Mouse (Mus musculus) cerebellum, adult 11 months (tissue): ENCODE measurements around the gene Paxip1.

Experiments used
- DNase-seq: peaks from one replicate; pipeline ENCODE4 v3.0.0; 2022

Paxip1 gene

GRCm38 (mm10) chr5:27791303-27792172 is at the start of gene Paxip1:
TSS of gene Paxip1 (minus strand) at chr5:27791691.
- peak; percentile 97 for DNase-seq

- DNase-seq: no peak
Measured at GRCm38 (mm10) chr5:27838061-27838460, 46.6 kb upstream of the Paxip1 start.

GRCm38 (mm10) chr5:27835096-27835495 is 43.6 kb upstream of the Paxip1 start:
- no peak for DNase-seq

GRCm38 (mm10) chr5:27827971-27828370 is 36.5 kb upstream of the Paxip1 start:
- DNase-seq: no peak

- DNase-seq: no peak
Measured at GRCm38 (mm10) chr5:27821161-27821560, 29.7 kb upstream of the Paxip1 start.

- DNase-seq: no peak
Measured at GRCm38 (mm10) chr5:27818840-27819672, 27.6 kb upstream of the Paxip1 start.

- DNase-seq: no peak
Measured at GRCm38 (mm10) chr5:27814282-27814681, 22.8 kb upstream of the Paxip1 start.

- peak; percentile 60 for DNase-seq
Measured at GRCm38 (mm10) chr5:27793923-27794322, 2.4 kb upstream of the Paxip1 start.

GRCm38 (mm10) chr5:27792531-27793205 is 1.2 kb upstream of the Paxip1 start:
- no peak for DNase-seq

- no peak for DNase-seq
Measured at GRCm38 (mm10) chr5:27792173-27792470, 631 bp upstream of the Paxip1 start.

- DNase-seq: no peak
Measured at GRCm38 (mm10) chr5:27790910-27791288, 592 bp downstream of the Paxip1 start.

- peak; percentile 13 for DNase-seq
Measured at GRCm38 (mm10) chr5:27790086-27790909, 1.2 kb downstream of the Paxip1 start.

GRCm38 (mm10) chr5:27789586-27789985 is 1.9 kb downstream of the Paxip1 start:
- DNase-seq: no peak

GRCm38 (mm10) chr5:27783381-27783780 is 8.1 kb downstream of the Paxip1 start:
- no peak for DNase-seq

GRCm38 (mm10) chr5:27767948-27768347 is 23.5 kb downstream of the Paxip1 start:
- DNase-seq: no peak

GRCm38 (mm10) chr5:27765780-27766179 is 25.7 kb downstream of the Paxip1 start:
- DNase-seq: no peak

GRCm38 (mm10) chr5:27744944-27745343 is 46.5 kb downstream of the Paxip1 start:
- no peak for DNase-seq

GRCm38 (mm10) chr5:27739216-27739615 is 52.3 kb downstream of the Paxip1 start:
- DNase-seq: no peak

GRCm38 (mm10) chr5:27737168-27737567 is 54.3 kb downstream of the Paxip1 start:
- no peak for DNase-seq

GRCm38 (mm10) chr5:27732288-27732868 is 59.1 kb downstream of the Paxip1 start:
- DNase-seq: no peak

- DNase-seq: no peak
Measured at GRCm38 (mm10) chr5:27731392-27731791, 60.1 kb downstream of the Paxip1 start.

- peak; percentile 41 for DNase-seq
Measured at GRCm38 (mm10) chr5:27730666-27731065, 60.8 kb downstream of the Paxip1 start.
